Mouse (Mus musculus) midbrain, embryonic 16.5 days (tissue): ENCODE measurements around the gene Kdm6a. TPM values are rescaled to one million over a fixed set of nuclear protein-coding genes. Genes with fewer than 3 reads are reported as not detected.

Experiments
- ATAC-seq: fragments of 200-750 bp; cut with Nextera tagmentation; 2 replicates; pipeline ENCODE4 v1.8.0; 2017; ENCODE audit warnings: moderate TSS enrichment
- H3K27ac ChIP-seq: fragments of 300-500 bp; sonication (generic); 2 replicates; pipeline ENCODE4 v1.5.1; 2014; ENCODE audit warnings: mild to moderate bottlenecking, low read length, mixed read lengths
- H3K27me3 ChIP-seq: fragments of 300-500 bp; sonication (generic); 2 replicates; pipeline ENCODE4 v1.6.1; 2014; ENCODE audit warnings: low read depth, low read length, mixed read lengths; ENCODE audit not compliant: control insufficient read depth, insufficient read depth
- H3K36me3 ChIP-seq: fragments of 300-500 bp; sonication (generic); 2 replicates; pipeline ENCODE4 v1.6.1; 2014; ENCODE audit warnings: mild to moderate bottlenecking, low read length, moderate library complexity, mixed read lengths; ENCODE audit not compliant: control insufficient read depth, insufficient read depth
- H3K4me1 ChIP-seq: fragments of 300-500 bp; sonication (generic); 2 replicates; pipeline ENCODE4 v1.6.1; 2014; ENCODE audit warnings: mild to moderate bottlenecking, low read length, mixed read lengths; ENCODE audit not compliant: control insufficient read depth, insufficient read depth
- H3K4me2 ChIP-seq: fragments of 300-500 bp; sonication (generic); 2 replicates; pipeline ENCODE4 v1.6.1; 2014; ENCODE audit warnings: mild to moderate bottlenecking, low read length, mixed read lengths
- H3K4me3 ChIP-seq: fragments of 300-500 bp; sonication (generic); 2 replicates; pipeline ENCODE4 v1.5.1; 2014; ENCODE audit warnings: low read depth, mild to moderate bottlenecking, low read length, moderate library complexity, mixed read lengths
- H3K9ac ChIP-seq: fragments of 300-500 bp; sonication (generic); 2 replicates; pipeline ENCODE4 v1.6.1; 2014; ENCODE audit warnings: low read depth, low read length, mixed read lengths
- H3K9me3 ChIP-seq: fragments of 300-500 bp; sonication (generic); replicated peaks from 2 replicates; pipeline ENCODE4 v1.6.1; 2014; ENCODE audit warnings: mild to moderate bottlenecking, low read length, mixed read lengths; ENCODE audit not compliant: control insufficient read depth, poor library complexity, severe bottlenecking
- WGBS: fragments of 180-500 bp; shearing (Covaris S2); extraction: QIAGEN DNeasy Blood & Tissue Kit; methylation state at CpG from one replicate; pipeline ENCODE4 v1.1.7; 2014; 5-methylcytosine and 5-hydroxymethylcytosine counted together
- polyA plus RNA-seq: library from polyadenylated mRNA; unstranded; fragments of >200 nt; fragmentation: Nextera tagmentation; extraction: Ambion mirVana; gene quantifications from 2 replicates; pipeline ENCODE4 v1.2.1, GENCODE M21; 2015

The Kdm6a gene
- polyA plus RNA-seq = 19.8 and 22.4 TPM in 2 replicates

DNA sequence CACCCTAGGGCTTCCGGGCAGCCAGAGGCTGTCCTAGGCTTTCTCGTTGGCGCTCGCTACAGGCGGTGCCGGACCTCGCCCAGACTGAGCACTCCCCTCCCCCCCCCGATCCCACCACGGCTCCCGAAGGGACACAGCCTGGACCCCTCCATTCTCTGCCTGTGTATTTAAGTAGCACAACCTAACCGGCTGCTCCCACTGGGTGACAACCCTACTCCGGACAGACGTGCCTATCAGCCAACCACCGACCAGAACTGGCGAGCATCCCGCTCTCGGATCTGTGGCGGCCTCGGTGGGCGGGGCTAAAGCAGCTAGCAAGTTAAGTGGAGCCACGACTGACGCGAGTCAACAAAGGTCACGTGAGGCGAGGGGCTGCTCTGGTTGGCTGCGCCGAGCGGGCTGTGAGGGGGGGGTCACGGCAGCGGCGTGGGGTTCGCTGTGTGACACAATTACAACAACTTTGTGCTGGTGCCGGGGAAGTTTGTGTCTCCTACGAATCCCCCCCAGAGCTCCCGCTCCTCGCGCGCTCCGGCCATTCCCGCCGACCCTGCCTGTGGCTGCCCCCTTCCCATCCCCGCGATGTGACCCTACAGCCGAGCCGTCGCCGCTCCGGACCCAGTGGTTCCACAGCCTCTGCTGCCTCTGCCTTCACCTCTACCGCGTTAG is at the start of gene Kdm6a:
TSS of gene Kdm6a (plus strand) at position 384 of the 666 bp plus-strand sequence.
- Histone ChIP-seq H3K9me3 (no peaks in the 10 kb centered on the region), H3K27me3 (no peaks in the 10 kb centered on the region), H3K36me3 (no peaks in the 10 kb centered on the region), H3K4me3 (peak within 1 kb of the TSS; percentile 79), H3K27ac (peak within 1 kb of the TSS; percentile 98), H3K4me2 (peak within 1 kb of the TSS; percentile 72), H3K4me1 (peaks cover 2% of the 10 kb centered on the region; the same call in 1 of the 2 replicates), H3K9ac (peak within 1 kb of the TSS; percentile 87)
- under 1% methylated on average over 42 of the region's 50 CpGs for WGBS
- peak; percentile 100 for ATAC-seq

- Histone ChIP-seq H3K9me3 (no peaks in the 10 kb centered on the region), H3K4me1 (no peaks in the 10 kb centered on the region), H3K9ac (no peak within 1 kb of the TSS), H3K36me3 (no peaks in the 10 kb centered on the region), H3K4me3 (no peak within 1 kb of the TSS), H3K4me2 (no peak within 1 kb of the TSS), H3K27ac (no peak within 1 kb of the TSS), H3K27me3 (no peaks in the 10 kb centered on the region)
- 100% methylated on average over 1 of the region's 1 CpGs for WGBS
- ATAC-seq = no peak
Observed at GRCm38 (mm10) chrX:18145557-18145956, 16.8 kb upstream of the Kdm6a start, which contains the start of gene Dusp21. Dusp21 (plus strand) TSS chrX:18145857.

GRCm38 (mm10) chrX:18160734-18161442 is 1.5 kb upstream of the Kdm6a start:
- no peak overlapping the region; the same call in 1 of the 2 replicates for H3K4me2 ChIP-seq
- 49% methylated on average over 4 of the region's 4 CpGs for WGBS
- H3K9ac ChIP-seq = no peak overlapping the region
- no peaks in the 10 kb centered on the region; the same call in 1 of the 2 replicates for H3K4me1 ChIP-seq
- peak overlapping the region; percentile 98 for H3K27ac ChIP-seq
- H3K36me3 ChIP-seq = no peaks in the 10 kb centered on the region
- no peak overlapping the region; the same call in 1 of the 2 replicates for H3K4me3 ChIP-seq
- no peaks in the 10 kb centered on the region for H3K9me3 ChIP-seq
- no peak for ATAC-seq
- no peaks in the 10 kb centered on the region for H3K27me3 ChIP-seq

- Histone ChIP-seq H3K4me2 (peak overlapping the region; percentile 67), H3K27ac (peak overlapping the region; percentile 98), H3K9ac (peak overlapping the region; percentile 86), H3K36me3 (no peaks in the 10 kb centered on the region), H3K4me1 (peaks cover 2% of the 10 kb centered on the region; the same call in 1 of the 2 replicates), H3K9me3 (no peaks in the 10 kb centered on the region), H3K27me3 (no peaks in the 10 kb centered on the region), H3K4me3 (peak overlapping the region; percentile 59)
- ATAC-seq = peak; percentile 80
- WGBS = under 1% methylated on average over 28 of the region's 28 CpGs
Observed at GRCm38 (mm10) chrX:18161796-18162191, 581 bp upstream of the Kdm6a start.

DNA sequence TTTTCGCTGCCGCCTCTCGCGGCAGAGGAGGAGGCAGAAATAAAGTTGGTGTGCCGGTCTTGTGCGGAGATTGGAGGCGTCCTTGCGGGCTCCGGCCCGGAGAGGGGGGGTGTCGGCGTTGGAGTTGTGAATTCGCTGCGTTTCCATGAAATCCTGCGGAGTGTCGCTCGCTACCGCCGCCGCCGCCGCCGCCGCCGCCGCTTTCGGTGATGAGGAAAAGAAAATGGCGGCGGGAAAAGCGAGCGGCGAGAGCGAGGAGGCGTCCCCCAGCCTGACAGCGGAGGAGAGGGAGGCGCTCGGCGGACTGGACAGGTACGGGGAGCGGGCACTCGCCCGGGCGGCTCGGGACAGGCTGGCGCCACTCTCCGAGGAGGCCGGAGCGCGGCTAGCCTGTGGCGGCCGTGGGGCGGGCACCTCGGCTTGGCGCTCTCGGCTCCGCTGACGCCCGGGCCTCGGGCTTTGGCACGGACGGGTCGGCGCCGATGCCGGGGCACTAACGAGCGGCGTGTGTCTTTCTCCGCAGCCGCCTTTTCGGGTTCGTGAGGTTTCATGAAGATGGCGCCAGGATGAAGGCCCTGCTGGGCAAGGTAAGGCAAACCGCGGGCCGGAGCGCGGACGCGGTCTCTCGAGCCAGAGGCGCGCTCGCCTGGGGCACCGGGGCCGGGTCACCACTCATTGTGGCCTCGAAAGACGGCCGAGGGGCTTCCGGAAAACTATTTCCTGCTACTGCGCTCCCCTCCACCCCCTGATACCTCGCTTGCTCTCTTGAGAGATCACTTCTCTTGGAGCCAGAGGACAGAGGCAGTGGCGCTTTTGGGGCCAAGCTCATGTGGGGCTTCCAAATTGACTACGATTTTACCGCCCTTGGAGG is 721 bp downstream of the Kdm6a start:
- WGBS = under 1% methylated on average over 65 of the region's 95 CpGs
- Histone ChIP-seq H3K27me3 (no peaks in the 10 kb centered on the region), H3K4me1 (peaks cover 2% of the 10 kb centered on the region; the same call in 1 of the 2 replicates), H3K36me3 (no peaks in the 10 kb centered on the region), H3K9ac (peak overlapping the region; percentile 87), H3K4me2 (peak overlapping the region; percentile 72), H3K4me3 (peak overlapping the region; percentile 79), H3K9me3 (no peaks in the 10 kb centered on the region), H3K27ac (peak overlapping the region; percentile 97)
- peak; percentile 47 for ATAC-seq

DNA sequence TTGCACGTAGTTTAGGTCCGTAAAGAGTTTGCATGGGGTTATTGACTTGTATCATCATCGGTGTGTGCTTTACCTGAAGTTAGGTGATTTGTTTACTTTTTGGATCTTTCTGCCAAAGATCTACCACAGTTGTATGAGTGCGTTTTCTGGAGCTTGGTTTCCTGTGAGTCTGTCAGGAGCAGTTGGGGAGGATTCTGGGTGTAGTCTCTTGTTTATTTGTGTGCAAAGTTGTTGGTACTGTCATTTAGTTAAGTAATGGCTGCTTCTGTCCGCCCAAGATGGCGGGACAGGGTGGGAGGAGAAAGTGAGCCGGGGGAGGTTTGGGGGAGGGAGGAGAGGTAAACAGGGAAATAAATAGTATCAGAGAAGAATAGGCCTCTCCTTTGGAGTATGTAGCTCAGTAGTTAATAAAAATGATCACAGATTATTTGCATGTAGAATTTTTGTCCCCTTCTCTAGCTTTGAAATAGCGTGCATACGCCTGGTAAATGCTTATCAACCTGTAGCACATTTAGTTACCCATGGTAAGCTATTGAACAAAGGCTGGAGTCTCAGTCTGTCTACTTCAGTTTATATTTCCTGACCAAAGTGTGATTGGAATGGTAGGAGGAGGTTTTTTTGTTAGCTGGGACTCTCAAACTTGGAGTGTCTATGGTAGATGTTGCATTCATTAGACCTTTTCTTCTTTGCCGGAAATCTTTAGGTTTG is 1.7 kb downstream of the Kdm6a start:
- H3K9me3 ChIP-seq = no peaks in the 10 kb centered on the region
- H3K4me2 ChIP-seq = peak overlapping the region; percentile 72
- no peaks in the 10 kb centered on the region for H3K27me3 ChIP-seq
- under 1% methylated on average over 10 of the region's 10 CpGs for WGBS
- peak overlapping the region; percentile 87 for H3K9ac ChIP-seq
- ATAC-seq = no peak
- H3K4me3 ChIP-seq = peak overlapping the region; percentile 79
- peaks cover 2% of the 10 kb centered on the region; the same call in 1 of the 2 replicates for H3K4me1 ChIP-seq
- no peaks in the 10 kb centered on the region for H3K36me3 ChIP-seq
- H3K27ac ChIP-seq = peak overlapping the region; percentile 97

- Histone ChIP-seq H3K9ac (no peak overlapping the region), H3K9me3 (no peaks in the 10 kb centered on the region), H3K4me1 (peaks cover 2% of the 10 kb centered on the region; the same call in 1 of the 2 replicates), H3K27me3 (no peaks in the 10 kb centered on the region), H3K27ac (no peak overlapping the region), H3K36me3 (no peaks in the 10 kb centered on the region), H3K4me2 (no peak overlapping the region), H3K4me3 (no peak overlapping the region)
- ATAC-seq = no peak
- WGBS = 72% methylated on average over 2 of the region's 2 CpGs
Observed at GRCm38 (mm10) chrX:18165121-18165520, 2.7 kb downstream of the Kdm6a start.

DNA sequence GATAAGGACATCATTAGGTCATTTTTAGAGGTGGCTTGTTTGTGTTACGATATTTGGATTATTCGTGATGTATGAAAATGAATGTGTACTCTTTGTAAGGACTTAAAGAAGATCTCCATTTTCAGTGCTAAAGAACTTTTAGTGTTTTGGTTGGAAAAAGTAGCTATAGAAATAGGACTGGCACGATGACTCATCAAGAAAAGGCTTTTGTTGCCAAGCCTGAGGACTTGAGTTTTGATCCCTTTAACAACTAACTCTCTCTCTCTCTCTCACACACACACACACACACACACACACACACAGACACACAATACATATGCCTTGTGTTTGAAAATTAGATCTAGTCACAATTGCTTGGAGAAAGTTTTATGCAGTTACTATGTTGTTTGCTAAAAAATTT is 4.6 kb downstream of the Kdm6a start:
- ATAC-seq = no peak
- Histone ChIP-seq H3K9me3 (no peaks in the 10 kb centered on the region), H3K4me1 (0 out of 2 replicates have a peak, but pooled peaks cover 2% of the 10 kb centered on the region), H3K27me3 (no peaks in the 10 kb centered on the region), H3K4me2 (no peak overlapping the region), H3K27ac (no peak overlapping the region), H3K36me3 (no peaks in the 10 kb centered on the region), H3K9ac (no peak overlapping the region), H3K4me3 (no peak overlapping the region)
- WGBS = 83% methylated on average over 3 of the region's 3 CpGs
